Mouse (Mus musculus): Measurements from ENCODE around the gene Cdk18. TPM values are rescaled to one million over a fixed set of nuclear protein-coding genes. Genes with fewer than 3 reads are reported as not detected.
A peak's percentile ranks its signal among the peaks of the same experiment; 100 is the strongest.

Cdk18 gene
- polyA plus RNA-seq, 1 experiment from 2014 or later, result 3.7 TPM

GRCm38 (mm10) chr1:132158741-132159140, 19.3 kb upstream of the Cdk18 start:
- H3K4me1 ChIP-seq, result peaks cover 26% of the 10 kb centered on the region
- DNase-seq (ENCODE audit: low spot score), result no peak

GRCm38 (mm10) chr1:132157808-132158207, 18.3 kb upstream of the Cdk18 start:
- no peak overlapping the region for H3K27ac ChIP-seq
- no peak for DNase-seq (ENCODE audit: low spot score)
- H3K9me3 ChIP-seq (replicated peaks), result no peaks in the 10 kb centered on the region
- H3K27me3 ChIP-seq (ENCODE audit: low read depth, poor library complexity, severe bottlenecking), result peaks cover 42% of the 10 kb centered on the region
- WGBS, result 17% methylated on average over 7 of the region's 7 CpGs
- peak overlapping the region; percentile 5; the same call in 1 of the 2 replicates for H3K4me3 ChIP-seq
- H3K4me1 ChIP-seq, result peaks cover 35% of the 10 kb centered on the region
- no peaks in the 10 kb centered on the region for H3K36me3 ChIP-seq

More at GRCm38 (mm10) chr1:132158741-132159140, 19.3 kb upstream of the Cdk18 start:
- Histone ChIP-seq H3K27me3 (ENCODE audit: low read depth, poor library complexity, severe bottlenecking) (peaks cover 47% of the 10 kb centered on the region), H3K9me3 (replicated peaks) (no peaks in the 10 kb centered on the region), H3K4me3 (no peak overlapping the region), H3K36me3 (no peaks in the 10 kb centered on the region), H3K27ac (0 out of 2 replicates have a peak overlapping the region, but pooled peaks have one; percentile 2)
- 3% methylated on average over 2 of the region's 2 CpGs for WGBS

GRCm38 (mm10) chr1:132157016-132157781, 17.7 kb upstream of the Cdk18 start:
- Histone ChIP-seq H3K4me1 (peaks cover 36% of the 10 kb centered on the region), H3K9me3 (replicated peaks) (no peaks in the 10 kb centered on the region), H3K27me3 (ENCODE audit: low read depth, poor library complexity, severe bottlenecking) (peaks cover 41% of the 10 kb centered on the region), H3K4me3 (peak overlapping the region; percentile 5; the same call in 1 of the 2 replicates), H3K36me3 (no peaks in the 10 kb centered on the region), H3K27ac (no peak overlapping the region)
- peak; percentile 94 for DNase-seq (ENCODE audit: low spot score)
- 23% methylated on average over 14 of the region's 14 CpGs for WGBS

GRCm38 (mm10) chr1:132155737-132156136, 16.3 kb upstream of the Cdk18 start:
- peak; percentile 85 for DNase-seq (ENCODE audit: low spot score)
- WGBS, result 16% methylated on average over 6 of the region's 6 CpGs
- Histone ChIP-seq H3K9me3 (replicated peaks) (no peaks in the 10 kb centered on the region), H3K27ac (no peak overlapping the region), H3K4me3 (0 out of 2 replicates have a peak overlapping the region, but pooled peaks have one; percentile 4), H3K36me3 (no peaks in the 10 kb centered on the region), H3K27me3 (ENCODE audit: low read depth, poor library complexity, severe bottlenecking) (peaks cover 38% of the 10 kb centered on the region), H3K4me1 (peaks cover 30% of the 10 kb centered on the region)

GRCm38 (mm10) chr1:132153691-132154090, 14.2 kb upstream of the Cdk18 start:
- H3K4me3 ChIP-seq, result no peak overlapping the region
- H3K27me3 ChIP-seq (ENCODE audit: low read depth, poor library complexity, severe bottlenecking), result peaks cover 23% of the 10 kb centered on the region
- H3K36me3 ChIP-seq, result no peaks in the 10 kb centered on the region
- peaks cover 34% of the 10 kb centered on the region for H3K4me1 ChIP-seq
- H3K9me3 ChIP-seq (replicated peaks), result no peaks in the 10 kb centered on the region
- no peak for DNase-seq (ENCODE audit: low spot score)
- WGBS, result 15% methylated on average over 8 of the region's 8 CpGs
- peak overlapping the region; percentile 28; the same call in 1 of the 2 replicates for H3K27ac ChIP-seq

- Histone ChIP-seq H3K36me3 (no peaks in the 10 kb centered on the region), H3K9me3 (replicated peaks) (no peaks in the 10 kb centered on the region), H3K27me3 (ENCODE audit: low read depth, poor library complexity, severe bottlenecking) (peaks cover 18% of the 10 kb centered on the region), H3K27ac (peak overlapping the region; percentile 28; the same call in 1 of the 2 replicates), H3K4me1 (peaks cover 31% of the 10 kb centered on the region), H3K4me3 (no peak overlapping the region)
- DNase-seq (ENCODE audit: low spot score), result no peak
- WGBS, result 35% methylated on average over 15 of the region's 15 CpGs
These were observed 13.7 kb upstream of the Cdk18 start for GRCm38 (mm10) chr1:132153086-132153690.

- Histone ChIP-seq H3K27ac (no peak overlapping the region), H3K4me1 (peaks cover 24% of the 10 kb centered on the region), H3K36me3 (no peaks in the 10 kb centered on the region), H3K9me3 (replicated peaks) (no peaks in the 10 kb centered on the region), H3K27me3 (ENCODE audit: low read depth, poor library complexity, severe bottlenecking) (peaks cover 11% of the 10 kb centered on the region; the same call in 1 of the 2 replicates), H3K4me3 (no peak overlapping the region)
- DNase-seq (ENCODE audit: low spot score), result no peak
- 68% methylated on average over 2 of the region's 2 CpGs for WGBS
These were observed 12.4 kb upstream of the Cdk18 start for GRCm38 (mm10) chr1:132151908-132152307.

GRCm38 (mm10) chr1:132150817-132151601, 11.5 kb upstream of the Cdk18 start:
- H3K27ac ChIP-seq, result no peak overlapping the region

GRCm38 (mm10) chr1:132150171-132150570, 10.7 kb upstream of the Cdk18 start:
- Histone ChIP-seq H3K27me3 (ENCODE audit: low read depth, poor library complexity, severe bottlenecking) (peaks cover 11% of the 10 kb centered on the region; the same call in 1 of the 2 replicates), H3K36me3 (no peaks in the 10 kb centered on the region), H3K4me1 (peaks cover 24% of the 10 kb centered on the region), H3K4me3 (no peak overlapping the region), H3K27ac (peak overlapping the region; percentile 0; the same call in 1 of the 2 replicates), H3K9me3 (replicated peaks) (no peaks in the 10 kb centered on the region)
- WGBS, result 48% methylated on average over 1 of the region's 1 CpGs
- DNase-seq (ENCODE audit: low spot score), result no peak

More at GRCm38 (mm10) chr1:132150817-132151601, 11.5 kb upstream of the Cdk18 start:
- DNase-seq (ENCODE audit: low spot score), result no peak
- Histone ChIP-seq H3K4me3 (no peak overlapping the region), H3K9me3 (replicated peaks) (no peaks in the 10 kb centered on the region), H3K36me3 (no peaks in the 10 kb centered on the region), H3K27me3 (ENCODE audit: low read depth, poor library complexity, severe bottlenecking) (peaks cover 11% of the 10 kb centered on the region; the same call in 1 of the 2 replicates), H3K4me1 (peaks cover 24% of the 10 kb centered on the region)
- WGBS, result 71% methylated on average over 15 of the region's 15 CpGs

- no peaks in the 10 kb centered on the region for H3K9me3 ChIP-seq (replicated peaks)
- H3K27me3 ChIP-seq (ENCODE audit: low read depth, poor library complexity, severe bottlenecking), result peaks cover 11% of the 10 kb centered on the region; the same call in 1 of the 2 replicates
- H3K36me3 ChIP-seq, result no peaks in the 10 kb centered on the region
- no peak for DNase-seq (ENCODE audit: low spot score)
- peaks cover 24% of the 10 kb centered on the region for H3K4me1 ChIP-seq
- H3K4me3 ChIP-seq, result no peak overlapping the region
- no peak overlapping the region for H3K27ac ChIP-seq
- WGBS, result 72% methylated on average over 2 of the region's 2 CpGs
These were observed 9.9 kb upstream of the Cdk18 start for GRCm38 (mm10) chr1:132149410-132149809.

GRCm38 (mm10) chr1:132145973-132146685, 6.6 kb upstream of the Cdk18 start:
- no peak for DNase-seq (ENCODE audit: low spot score)
- WGBS, result 89% methylated on average over 8 of the region's 8 CpGs

GRCm38 (mm10) chr1:132144837-132145236, 5.4 kb upstream of the Cdk18 start:
- peaks cover 17% of the 10 kb centered on the region; the same call in 1 of the 2 replicates for H3K27me3 ChIP-seq (ENCODE audit: low read depth, poor library complexity, severe bottlenecking)
- no peak for DNase-seq (ENCODE audit: low spot score)
- H3K27ac ChIP-seq, result no peak overlapping the region
- no peak overlapping the region for H3K4me3 ChIP-seq
- H3K4me1 ChIP-seq, result peaks cover 28% of the 10 kb centered on the region
- H3K36me3 ChIP-seq, result no peaks in the 10 kb centered on the region
- WGBS, result 77% methylated on average over 3 of the region's 3 CpGs
- no peaks in the 10 kb centered on the region for H3K9me3 ChIP-seq (replicated peaks)

More at GRCm38 (mm10) chr1:132145973-132146685, 6.6 kb upstream of the Cdk18 start:
- no peaks in the 10 kb centered on the region for H3K9me3 ChIP-seq (replicated peaks)
- 0 out of 2 replicates have a peak, but pooled peaks cover 11% of the 10 kb centered on the region for H3K27me3 ChIP-seq (ENCODE audit: low read depth, poor library complexity, severe bottlenecking)
- H3K36me3 ChIP-seq, result no peaks in the 10 kb centered on the region
- H3K4me1 ChIP-seq, result peaks cover 23% of the 10 kb centered on the region
- no peak overlapping the region for H3K27ac ChIP-seq
- no peak overlapping the region for H3K4me3 ChIP-seq

All from limb, embryonic 10.5 days (tissue).